Mouse (Mus musculus) midbrain, postnatal 0 days (tissue): ENCODE measurements around the gene Coq8a. TPM values are rescaled to one million over a fixed set of nuclear protein-coding genes. Genes with fewer than 3 reads are reported as not detected.

ENCODE experiments used
- ATAC-seq: fragments of 200-750 bp; cut with Nextera tagmentation; 2 replicates; pipeline ENCODE4 v1.8.0; 2017; ENCODE audit warnings: moderate number of reproducible peaks, mild to moderate bottlenecking, moderate TSS enrichment, moderate library complexity; ENCODE audit not compliant: low FRiP score
- DNase-seq: peaks from one replicate; pipeline ENCODE4 v3.0.0-alpha.2; 2015; ENCODE audit warnings: low spot score
- H3K27ac ChIP-seq: fragments of 300-500 bp; sonication (generic); 2 replicates; pipeline ENCODE4 v1.5.1; 2014; ENCODE audit warnings: low read depth, mild to moderate bottlenecking, low read length, mixed read lengths
- H3K27me3 ChIP-seq: fragments of 300-500 bp; sonication (generic); 2 replicates; pipeline ENCODE4 v1.6.1; 2014; ENCODE audit warnings: low read length, control low read depth, mixed read lengths; ENCODE audit not compliant: insufficient read depth
- H3K36me3 ChIP-seq: fragments of 300-500 bp; sonication (generic); 2 replicates; pipeline ENCODE4 v1.6.1; 2014; ENCODE audit warnings: low read length, control low read depth, mixed read lengths; ENCODE audit not compliant: insufficient read depth
- H3K4me1 ChIP-seq: fragments of 300-500 bp; sonication (generic); 2 replicates; pipeline ENCODE4 v1.6.1; 2014; ENCODE audit warnings: mild to moderate bottlenecking, control low read depth, antibody characterized with exemption, low read length, mixed read lengths; ENCODE audit not compliant: insufficient read depth
- H3K4me2 ChIP-seq: fragments of 300-500 bp; sonication (generic); 2 replicates; pipeline ENCODE4 v1.6.1; 2014; ENCODE audit warnings: low read depth, mild to moderate bottlenecking, low read length, mixed read lengths; ENCODE audit not compliant: poor library complexity, severe bottlenecking
- H3K4me3 ChIP-seq: fragments of 300-500 bp; sonication (generic); 2 replicates; pipeline ENCODE4 v1.5.1; 2014; ENCODE audit warnings: low read depth, mild to moderate bottlenecking, low read length, moderate library complexity
- H3K9ac ChIP-seq: fragments of 300-500 bp; sonication (generic); replicated peaks from 2 replicates; pipeline ENCODE4 v1.6.1; 2014; ENCODE audit warnings: mild to moderate bottlenecking, low read length, moderate library complexity, mixed read lengths; ENCODE audit not compliant: poor library complexity, severe bottlenecking
- H3K9me3 ChIP-seq: fragments of 300-500 bp; sonication (generic); 2 replicates; pipeline ENCODE4 v1.6.1; 2016; ENCODE audit warnings: low read length, control low read depth
- CTCF ChIP-seq: IDR thresholded peaks from 2 replicates; pipeline ENCODE4 v1.5.1; 2016; ENCODE audit warnings: antibody characterized with exemption, mild to moderate bottlenecking
- WGBS: fragments of 180-500 bp; shearing (Covaris S2); extraction: QIAGEN DNeasy Blood & Tissue Kit; methylation state at CpG from one replicate; pipeline ENCODE4 v1.1.7; 2014; 5-methylcytosine and 5-hydroxymethylcytosine counted together
- polyA plus RNA-seq: library from polyadenylated mRNA; unstranded; fragments of >200 nt; fragmentation: Nextera tagmentation; extraction: Ambion mirVana; gene quantifications from 2 replicates; pipeline ENCODE4 v1.2.1, GENCODE M21; 2015
- total RNA-seq: library from RNA; depleted of rRNA; stranded (reverse); fragments of >200 nt; gene quantifications from 2 replicates; pipeline ENCODE4 v1.2.3, GENCODE M21; 2014

The Coq8a gene
- total and polyA plus RNA-seq, 2 experiments from 2014 or later = 7.2 to 8.3 TPM

DNA sequence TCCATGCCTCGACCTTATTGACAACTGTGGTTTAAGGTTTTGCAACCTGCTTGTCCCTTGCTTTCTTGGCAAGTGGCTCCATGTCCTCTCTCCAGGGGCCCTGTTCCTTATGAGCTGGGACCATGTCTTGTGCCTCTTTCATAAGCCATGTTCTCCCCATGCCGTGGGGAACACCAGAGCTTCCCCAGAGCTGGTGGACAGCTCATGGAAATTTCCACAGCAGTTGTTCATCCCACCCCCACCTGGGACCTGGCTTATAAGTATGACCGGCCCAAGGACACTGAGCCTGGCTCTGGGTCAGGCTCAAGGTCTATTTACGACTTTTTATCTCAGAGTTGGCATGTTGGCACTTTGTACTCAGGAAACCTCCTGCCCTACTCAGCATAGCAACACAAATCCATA lies 10.6 kb upstream of the Coq8a start:
- no peak overlapping the region for H3K27ac ChIP-seq
- WGBS = 71% methylated on average over 4 of the region's 4 CpGs
- TF ChIP-seq CTCF = no peak

DNA sequence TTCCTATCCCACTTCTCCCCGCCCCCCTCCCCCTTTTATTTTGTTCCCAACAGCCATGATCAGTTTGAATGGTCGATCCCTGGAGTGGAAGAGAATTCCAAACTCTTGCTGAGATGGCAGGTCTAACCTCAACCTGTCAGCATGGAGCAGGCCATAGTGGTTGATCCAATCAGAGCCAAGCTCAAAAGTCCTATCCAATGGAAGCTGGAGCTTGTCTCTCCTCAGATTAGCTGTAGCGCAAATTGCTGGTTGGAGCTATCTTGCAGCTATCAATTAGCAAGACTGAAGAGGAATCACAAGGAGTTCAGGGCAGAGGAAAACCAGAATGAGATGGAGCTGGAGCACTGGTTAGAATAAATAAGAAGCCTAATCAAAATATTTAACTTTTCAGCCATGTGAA lies 9.0 kb upstream of the Coq8a start:
- ATAC-seq (no peak), DNase-seq (no peak)
- Histone ChIP-seq H3K9me3 (no peaks in the 10 kb centered on the region), H3K27me3 (no peaks in the 10 kb centered on the region), H3K36me3 (no peaks in the 10 kb centered on the region), H3K27ac (no peak overlapping the region), H3K4me2 (no peak overlapping the region), H3K4me1 (no peaks in the 10 kb centered on the region), H3K9ac (no peak overlapping the region), H3K4me3 (no peak overlapping the region)
- no peak for TF ChIP-seq CTCF
- 77% methylated on average over 3 of the region's 3 CpGs for WGBS

More for the DNA sequence above, 10.6 kb upstream of the Coq8a start:
- Histone ChIP-seq H3K27me3 (no peaks in the 10 kb centered on the region), H3K4me2 (no peak overlapping the region), H3K36me3 (no peaks in the 10 kb centered on the region), H3K9me3 (no peaks in the 10 kb centered on the region), H3K4me3 (no peak overlapping the region), H3K4me1 (no peaks in the 10 kb centered on the region), H3K9ac (no peak overlapping the region)
- ATAC-seq (no peak), DNase-seq (no peak)

DNA sequence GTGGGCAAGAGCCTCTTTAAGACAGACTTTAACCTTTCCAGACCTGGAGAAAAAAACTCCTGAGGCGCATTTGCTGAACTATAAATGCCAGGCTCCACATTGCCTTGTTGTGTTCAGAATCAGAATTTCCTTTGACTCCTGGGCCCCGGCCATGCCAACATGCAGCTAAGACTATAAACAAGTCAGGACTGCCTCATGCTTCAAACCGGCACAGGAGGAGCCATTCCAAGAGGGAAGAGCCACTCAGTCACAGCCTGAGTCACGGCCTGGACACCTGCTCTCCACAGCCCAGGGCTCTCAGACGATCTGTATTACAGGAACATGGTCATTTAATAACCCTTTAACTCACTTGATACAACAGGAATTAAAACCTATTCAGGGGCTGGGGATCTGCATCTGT lies 1.3 kb upstream of the Coq8a start:
- no peak for ATAC-seq
- TF ChIP-seq CTCF = no peak

DNA sequence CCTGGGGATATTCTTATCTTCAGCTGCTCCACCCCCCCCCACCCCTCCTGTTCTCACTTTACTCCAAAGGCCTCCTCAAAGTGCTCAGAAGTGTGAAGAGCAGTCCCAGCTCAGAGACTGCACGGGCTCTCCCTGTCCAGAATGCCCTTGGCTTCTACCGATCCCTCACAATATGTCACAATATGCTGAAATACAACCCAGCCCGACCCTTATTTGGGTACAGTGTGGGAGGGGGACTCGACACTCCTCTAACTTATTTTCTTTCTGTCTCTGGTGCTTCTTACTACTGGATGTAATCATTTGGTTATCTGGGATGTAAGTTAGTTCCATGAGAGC lies 281 bp upstream of the Coq8a start:
- H3K27me3 ChIP-seq = 0 out of 2 replicates have a peak, but pooled peaks cover 2% of the 10 kb centered on the region
- H3K4me1 ChIP-seq = peaks cover 6% of the 10 kb centered on the region; the same call in 1 of the 2 replicates
- ATAC-seq (no peak), DNase-seq (no peak)
- no peaks in the 10 kb centered on the region for H3K9me3 ChIP-seq
- H3K4me3 ChIP-seq = no peak overlapping the region
- H3K4me2 ChIP-seq = no peak overlapping the region
- no peak overlapping the region for H3K27ac ChIP-seq
- H3K36me3 ChIP-seq = no peaks in the 10 kb centered on the region
- no peak overlapping the region for H3K9ac ChIP-seq
- no peak for TF ChIP-seq CTCF
- 78% methylated on average over 4 of the region's 4 CpGs for WGBS

More for the DNA sequence above, 1.3 kb upstream of the Coq8a start:
- Histone ChIP-seq H3K9ac (no peak overlapping the region), H3K27ac (no peak overlapping the region), H3K4me2 (no peak overlapping the region), H3K9me3 (no peaks in the 10 kb centered on the region), H3K36me3 (no peaks in the 10 kb centered on the region), H3K4me1 (no peaks in the 10 kb centered on the region), H3K27me3 (no peaks in the 10 kb centered on the region), H3K4me3 (no peak overlapping the region)
- 75% methylated on average over 5 of the region's 5 CpGs for WGBS
- no peak for DNase-seq

DNA sequence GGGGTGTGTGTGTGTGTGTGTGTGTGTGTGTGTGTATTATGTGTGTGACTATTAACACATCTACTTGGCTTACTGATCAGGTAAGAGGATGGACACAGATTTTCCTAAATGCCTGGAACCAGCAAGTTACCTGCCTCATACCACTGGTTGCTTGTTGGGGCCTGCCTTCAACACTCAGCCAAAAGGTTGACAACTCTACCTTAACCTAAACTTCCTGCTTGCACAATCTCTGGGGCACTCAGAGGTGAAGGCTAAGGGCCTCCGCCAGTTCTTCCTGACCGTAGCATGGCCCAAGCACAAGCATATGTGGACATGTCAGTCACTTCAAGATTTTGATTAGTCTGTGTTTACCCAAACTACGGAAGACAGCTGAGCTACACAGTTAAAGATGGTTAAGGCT lies 1.4 kb downstream of the Coq8a start:
- DNase-seq (no peak), ATAC-seq (no peak)
- Histone ChIP-seq H3K27ac (no peak overlapping the region), H3K4me2 (no peak overlapping the region), H3K27me3 (peaks cover 11% of the 10 kb centered on the region; the same call in 1 of the 2 replicates), H3K4me1 (peaks cover 6% of the 10 kb centered on the region; the same call in 1 of the 2 replicates), H3K9ac (no peak overlapping the region), H3K4me3 (no peak overlapping the region), H3K36me3 (no peaks in the 10 kb centered on the region), H3K9me3 (no peaks in the 10 kb centered on the region)
- TF ChIP-seq CTCF = no peak
- WGBS = 95% methylated on average over 3 of the region's 3 CpGs

DNA sequence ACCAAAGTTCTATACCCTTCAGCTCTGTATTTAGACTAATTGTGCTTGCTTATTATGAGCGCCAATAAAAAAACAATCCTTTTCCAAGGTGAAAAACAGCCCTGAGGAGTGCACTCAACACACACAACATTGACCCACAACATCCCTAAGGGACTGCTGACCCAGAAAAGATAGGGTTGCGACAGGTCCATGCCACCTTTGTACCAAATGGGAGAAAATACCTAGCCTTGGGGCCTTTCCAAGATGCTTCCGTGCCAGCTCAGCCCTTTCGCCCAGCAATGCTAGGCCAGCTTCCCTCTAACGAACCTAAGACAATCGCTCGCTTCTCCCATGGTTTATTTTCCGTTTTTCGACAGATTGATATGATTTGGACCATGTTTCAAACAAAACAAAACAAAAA lies 2.9 kb downstream of the Coq8a start:
- no peak overlapping the region for H3K9ac ChIP-seq
- peaks cover 6% of the 10 kb centered on the region; the same call in 1 of the 2 replicates for H3K4me1 ChIP-seq
- no peak for TF ChIP-seq CTCF
- H3K4me2 ChIP-seq = peak overlapping the region; percentile 93
- no peaks in the 10 kb centered on the region for H3K36me3 ChIP-seq
- H3K27me3 ChIP-seq = peaks cover 11% of the 10 kb centered on the region; the same call in 1 of the 2 replicates
- H3K27ac ChIP-seq = no peak overlapping the region
- WGBS = 92% methylated on average over 9 of the region's 9 CpGs
- peak overlapping the region; percentile 62 for H3K4me3 ChIP-seq
- no peaks in the 10 kb centered on the region for H3K9me3 ChIP-seq
- no peak for DNase-seq
- no peak for ATAC-seq
